Mouse (Mus musculus): ENCODE results near the gene Gpr157.
"Not testable (repeated sequence)": the region's sequence is repeated elsewhere in the genome, so short reads cannot be mapped to it uniquely, and the experiment has no call there.

Gpr157 gene

DNA sequence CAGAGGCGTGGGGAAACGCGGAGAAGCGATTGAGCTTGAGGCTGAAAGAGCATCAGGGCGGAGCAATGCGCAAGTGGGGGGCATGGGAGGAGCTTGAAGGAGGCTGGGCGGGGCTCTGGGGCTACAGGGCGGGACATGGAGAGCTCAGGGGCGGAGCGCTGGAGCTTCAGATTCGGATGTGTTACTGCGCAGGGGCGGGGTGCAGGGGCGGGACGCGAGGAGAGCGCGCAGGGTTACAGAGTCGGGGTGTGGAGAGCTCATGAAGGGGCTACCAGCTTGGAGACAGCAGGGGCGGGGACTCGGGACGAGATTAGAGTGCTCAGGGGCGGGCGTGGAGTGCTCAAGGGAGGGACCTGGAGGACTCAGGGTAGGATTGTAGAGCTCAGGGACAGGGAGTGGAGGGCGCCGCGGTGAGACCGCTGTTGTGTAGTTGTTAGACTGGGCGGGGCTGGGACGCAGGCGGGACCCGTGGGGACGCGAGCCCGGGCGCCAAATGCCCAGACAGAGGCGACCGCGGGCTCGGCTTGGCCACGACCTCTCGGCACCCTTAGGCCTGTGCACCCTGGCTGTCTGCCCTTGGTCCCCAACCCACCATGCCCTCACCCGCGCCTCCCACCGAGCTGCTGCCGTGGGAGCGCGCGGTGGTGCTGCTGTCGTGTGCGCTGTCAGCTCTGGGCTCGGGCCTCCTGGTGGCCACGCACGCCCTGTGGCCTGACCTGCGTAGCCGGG, at the start of gene Gpr157:
Gpr157 (plus strand) TSS at position 205 of the 729 bp plus-strand sequence.
- peak; percentile 91 for DNase-seq

DNA sequence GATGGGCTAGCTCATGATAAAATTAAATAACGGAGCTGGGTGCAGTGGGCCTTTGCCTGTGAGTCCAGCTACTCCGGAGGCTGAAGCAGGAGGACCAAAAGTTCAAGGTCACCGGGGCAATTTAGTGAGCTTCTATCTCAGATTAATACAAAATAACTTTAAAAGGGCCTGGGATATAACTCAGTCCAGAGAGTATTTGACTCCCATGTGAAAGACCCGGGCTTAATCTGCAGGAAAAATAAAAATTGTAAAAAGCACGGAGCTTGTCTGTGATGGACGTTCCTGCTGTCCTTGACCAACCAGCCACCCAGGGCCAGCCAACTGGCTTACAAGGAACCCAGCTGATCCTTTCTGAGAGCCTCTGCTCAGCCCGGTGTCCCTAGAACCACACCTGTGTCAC, 48.6 kb upstream of the Gpr157 start:
- no peak for DNase-seq

DNA sequence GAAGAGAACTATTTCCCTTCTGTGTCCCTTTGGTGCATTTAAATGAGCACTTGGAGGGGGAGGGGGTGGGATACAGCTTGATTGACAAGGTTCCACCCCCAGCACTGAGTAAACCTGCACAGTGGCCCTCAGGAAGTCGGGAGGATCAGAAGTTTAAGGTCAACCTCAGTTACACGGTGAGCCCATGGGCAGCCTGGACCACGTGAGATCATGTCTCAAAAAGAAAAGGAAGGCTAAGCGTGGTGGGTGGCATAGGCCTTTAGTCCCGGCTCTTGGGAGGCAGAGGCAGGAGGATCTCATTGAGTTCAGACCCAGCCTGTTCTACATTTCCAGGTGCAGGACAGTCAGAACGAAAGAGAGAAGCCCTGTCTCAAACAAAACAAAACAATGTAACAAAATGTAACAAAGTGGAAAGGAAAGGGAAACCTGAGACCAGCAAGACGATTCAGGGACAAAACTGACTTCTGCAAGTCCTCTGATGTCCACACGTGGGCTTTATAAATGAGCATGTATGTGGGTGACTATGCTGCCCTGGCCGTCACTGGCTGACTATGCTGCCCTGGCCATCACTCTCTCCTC, 47.1 kb upstream of the Gpr157 start:
- no peak for DNase-seq

DNA sequence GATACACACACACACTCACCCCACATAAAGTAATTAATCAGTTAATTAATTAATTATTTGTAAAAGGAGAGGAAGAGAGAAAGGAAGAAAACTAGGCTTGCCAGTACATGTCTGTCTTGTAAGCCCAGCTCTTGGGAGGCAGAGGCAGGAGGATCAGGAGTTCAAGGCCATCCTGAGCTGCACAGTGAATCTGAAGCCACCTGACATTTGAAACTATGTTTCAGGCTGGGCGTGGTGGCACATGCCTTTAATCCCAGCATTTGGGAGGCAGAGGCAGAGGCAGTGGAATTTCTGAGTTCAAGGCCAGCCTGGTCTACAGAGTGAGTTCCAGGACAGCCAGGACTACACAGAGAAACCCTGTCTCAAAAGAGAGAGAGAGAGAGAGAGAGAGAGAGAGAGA, 46.3 kb upstream of the Gpr157 start:
- not testable (repeated sequence) for DNase-seq

DNA sequence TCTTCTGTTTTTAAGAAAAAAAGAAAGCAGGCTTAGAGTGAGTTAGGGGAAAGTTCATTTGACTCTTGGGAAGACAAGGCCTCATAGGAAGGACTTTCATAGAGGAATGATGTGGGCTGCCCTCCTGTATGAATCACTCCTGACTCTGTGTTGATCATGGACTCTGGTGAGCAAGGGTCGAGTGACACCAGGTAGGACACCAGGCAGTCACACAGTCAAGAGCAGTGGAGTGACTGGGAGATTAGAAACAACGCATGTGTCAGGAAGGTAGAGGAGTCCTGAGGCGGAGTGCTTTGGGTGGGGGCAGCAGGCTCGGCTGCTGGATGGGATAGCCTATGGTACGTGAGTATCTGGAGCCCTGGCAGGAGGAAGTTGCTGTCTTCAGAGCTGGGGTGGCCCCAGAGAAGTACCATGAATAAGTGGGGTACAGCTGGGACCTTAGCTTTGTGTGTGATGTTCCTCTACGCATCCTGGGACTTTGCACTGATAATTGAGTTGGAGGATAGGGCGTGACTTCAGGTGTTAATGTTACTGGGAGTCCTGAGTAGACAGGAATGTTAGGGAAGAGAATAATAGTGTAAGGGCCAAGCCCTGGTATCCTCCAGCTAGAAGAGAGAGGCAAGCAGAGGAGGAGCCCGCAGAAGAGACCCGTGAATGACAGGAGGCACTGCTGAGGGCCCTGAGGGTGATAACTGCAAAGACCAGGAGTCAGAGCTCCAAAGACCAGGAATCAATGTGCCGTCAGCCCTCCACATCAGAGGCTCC, 45.6 kb upstream of the Gpr157 start:
- no peak for DNase-seq

DNA sequence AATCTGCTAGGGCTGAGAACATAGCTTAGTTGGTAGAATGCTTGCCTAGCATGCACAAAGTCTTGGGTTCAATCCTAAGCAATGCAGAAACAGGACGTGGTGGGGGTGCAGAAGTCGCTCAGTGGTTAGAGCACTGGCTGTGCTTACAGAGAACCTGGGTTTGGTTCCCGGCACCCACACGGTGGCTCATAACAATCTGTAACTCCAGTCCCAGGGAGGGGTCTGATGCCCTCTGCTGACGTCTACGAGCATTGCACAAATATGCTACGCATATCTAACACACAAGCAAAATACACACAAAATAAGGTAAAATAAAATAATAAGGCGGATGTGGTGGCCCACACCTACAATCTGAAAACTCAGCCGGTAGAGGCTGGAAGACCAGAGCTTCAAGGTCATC, 43.6 kb upstream of the Gpr157 start:
- DNase-seq, result no peak

DNA sequence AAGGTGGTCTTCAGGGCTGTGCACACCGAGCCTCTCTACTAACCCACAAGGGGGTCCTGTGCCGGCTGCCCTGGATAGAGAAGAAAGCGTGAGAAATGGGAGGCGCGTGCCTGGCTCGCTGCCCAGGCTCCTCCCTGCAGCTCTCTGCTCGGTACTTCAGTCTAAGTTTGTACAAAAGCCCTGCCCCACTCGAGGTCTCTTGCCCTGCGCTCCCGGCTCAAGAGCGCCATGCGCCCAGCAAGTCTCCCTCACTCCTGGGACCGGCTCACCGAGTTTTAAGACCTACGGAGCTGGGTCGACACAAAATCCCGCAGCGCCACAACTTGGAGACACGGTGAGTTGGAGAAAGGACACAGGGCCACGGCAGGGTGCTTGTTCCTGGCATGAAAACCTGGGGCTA, 39.1 kb upstream of the Gpr157 start:
- DNase-seq, result no peak

DNA sequence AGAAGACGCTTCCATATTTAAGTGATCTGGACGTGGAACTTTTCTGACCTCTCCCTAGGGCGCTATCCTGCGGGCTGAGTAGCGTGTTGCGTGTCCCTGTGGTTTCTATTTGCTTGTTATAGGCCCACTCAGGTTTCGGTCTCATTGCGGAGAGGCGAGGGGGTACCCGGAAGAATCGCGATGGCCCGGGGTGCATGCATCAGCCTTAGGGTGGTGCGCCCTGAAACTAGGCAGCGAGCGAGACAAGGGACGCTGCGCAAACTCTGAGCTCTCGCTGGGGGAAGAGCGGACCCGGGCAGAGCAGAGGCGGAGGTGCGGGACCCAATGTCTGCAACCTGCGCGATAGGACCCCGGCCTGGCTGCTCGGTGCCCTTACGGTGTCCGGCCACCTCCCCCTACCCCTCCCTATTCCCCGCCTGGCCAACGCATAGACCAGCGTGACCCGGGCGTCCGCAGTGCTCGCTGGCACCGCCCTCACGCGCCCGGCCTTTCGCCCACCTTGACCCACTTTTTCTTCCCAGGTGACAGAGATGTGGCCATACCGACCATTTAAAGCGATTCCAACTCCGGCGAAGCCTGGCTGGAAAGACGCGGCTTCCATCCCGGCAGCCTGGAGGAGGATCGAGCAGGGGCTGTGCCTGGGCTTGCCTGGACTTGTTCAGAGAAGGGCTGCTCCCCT, 38.5 kb upstream of the Gpr157 start:
- DNase-seq, result no peak

DNA sequence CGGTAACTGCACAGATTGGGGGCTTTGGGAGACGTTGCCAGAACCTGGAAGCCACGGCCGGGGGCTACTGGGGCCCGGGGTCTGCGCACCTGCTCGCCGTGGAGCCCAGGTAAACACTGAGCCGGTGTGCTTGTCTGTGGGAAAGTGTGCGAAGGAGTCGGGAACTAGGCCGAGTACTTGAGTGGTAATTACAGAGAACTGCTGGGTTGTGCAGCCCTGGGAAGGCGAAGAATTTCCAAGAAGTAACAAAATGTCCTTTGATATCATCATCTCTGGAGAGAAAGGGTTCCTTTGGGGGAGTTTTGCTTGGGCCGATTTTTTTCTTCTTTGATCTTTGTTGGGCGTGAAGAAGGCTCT, 38.0 kb upstream of the Gpr157 start:
- DNase-seq, result no peak

DNA sequence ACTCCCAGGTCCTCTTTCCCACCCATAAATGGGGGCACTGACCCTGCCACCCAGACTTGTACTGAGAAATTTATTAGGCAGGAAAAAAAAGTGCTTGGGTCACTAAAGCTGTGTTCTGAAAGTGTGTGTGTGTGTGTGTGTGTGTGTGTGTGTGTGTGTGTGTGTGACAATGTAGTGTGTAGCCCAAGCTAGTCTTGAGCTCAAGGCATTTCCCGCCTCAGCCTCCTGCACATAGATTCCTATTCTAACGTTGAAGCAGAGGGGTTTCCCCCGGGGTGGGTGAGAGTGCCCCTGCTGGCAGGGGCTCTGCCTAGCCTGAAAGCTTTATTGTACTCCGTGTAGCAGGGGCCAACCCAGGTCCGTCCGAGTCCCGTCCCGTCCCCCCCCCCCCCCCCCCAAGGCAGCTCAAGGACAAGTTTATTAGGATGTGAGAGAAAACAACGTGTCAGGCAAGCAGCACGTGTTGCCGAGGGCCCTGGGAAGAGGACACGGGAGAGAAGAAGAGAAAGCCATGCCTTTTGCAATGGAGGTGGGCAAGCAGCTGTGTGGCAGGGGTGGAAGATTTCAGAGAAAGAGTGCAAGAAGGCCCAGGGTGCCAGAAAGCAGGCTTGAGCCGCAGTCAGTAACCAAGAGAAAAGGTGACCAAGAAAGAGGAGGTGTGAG, 37.5 kb upstream of the Gpr157 start:
- no peak for DNase-seq

DNA sequence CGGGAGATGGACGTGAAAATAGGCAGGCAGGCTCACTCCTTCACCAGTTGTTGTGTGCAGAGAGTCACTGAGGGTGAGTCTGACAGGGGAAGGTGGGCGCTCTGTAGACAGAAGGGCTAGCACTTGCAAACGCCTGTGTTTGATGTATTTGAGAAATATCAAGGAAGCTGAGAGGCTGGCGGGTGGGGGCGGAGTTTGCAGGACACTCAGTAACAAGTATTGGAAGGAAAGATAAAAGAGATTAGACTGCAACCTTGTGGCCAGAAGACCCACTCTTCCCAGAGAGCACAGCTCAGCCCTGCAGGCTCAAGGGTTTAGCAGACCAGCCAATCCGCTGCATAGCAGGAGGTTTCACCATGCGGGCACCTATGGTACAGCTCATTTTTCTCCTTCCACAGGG, 35.7 kb upstream of the Gpr157 start:
- no peak for DNase-seq

DNA sequence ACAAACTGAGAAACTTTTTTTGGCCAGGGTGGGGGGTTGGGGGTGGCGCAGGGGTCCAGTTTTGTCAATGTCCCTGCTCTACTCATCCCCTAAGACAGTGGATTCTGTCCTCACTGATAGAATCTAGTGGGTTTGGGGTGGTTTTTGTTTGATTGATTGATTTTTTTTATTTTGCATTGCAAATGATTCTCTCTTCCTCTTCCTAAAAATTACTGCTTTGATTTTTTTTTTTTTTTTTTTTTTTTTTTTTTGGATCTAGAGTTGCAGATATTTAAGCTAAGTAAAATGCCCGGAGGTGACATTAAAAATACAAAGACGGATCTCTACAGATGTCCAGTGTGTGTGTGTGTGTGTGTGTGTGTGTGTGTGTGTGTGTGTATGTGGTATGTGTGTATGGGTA, 34.8 kb upstream of the Gpr157 start:
- DNase-seq, result no peak

DNA sequence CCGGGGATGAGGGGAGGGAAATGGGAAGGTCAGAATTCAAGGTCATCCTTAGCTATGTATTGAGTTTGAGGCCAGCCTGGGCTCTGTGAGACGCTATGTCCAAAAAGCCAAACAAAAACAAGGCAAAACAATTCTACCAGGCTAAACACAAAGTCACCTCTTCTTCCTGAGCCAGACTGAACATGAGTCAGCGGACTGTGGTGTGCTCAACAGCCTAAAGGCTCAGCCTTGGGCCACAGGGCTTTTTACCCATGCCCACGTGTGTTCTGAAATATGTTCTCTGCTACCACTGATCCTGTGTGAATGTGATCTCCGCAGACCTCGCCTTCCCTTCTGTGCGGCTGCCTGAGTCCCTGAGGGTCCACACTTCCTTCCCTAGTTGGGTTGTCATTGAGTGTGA, 31.0 kb upstream of the Gpr157 start:
- no peak for DNase-seq

DNA sequence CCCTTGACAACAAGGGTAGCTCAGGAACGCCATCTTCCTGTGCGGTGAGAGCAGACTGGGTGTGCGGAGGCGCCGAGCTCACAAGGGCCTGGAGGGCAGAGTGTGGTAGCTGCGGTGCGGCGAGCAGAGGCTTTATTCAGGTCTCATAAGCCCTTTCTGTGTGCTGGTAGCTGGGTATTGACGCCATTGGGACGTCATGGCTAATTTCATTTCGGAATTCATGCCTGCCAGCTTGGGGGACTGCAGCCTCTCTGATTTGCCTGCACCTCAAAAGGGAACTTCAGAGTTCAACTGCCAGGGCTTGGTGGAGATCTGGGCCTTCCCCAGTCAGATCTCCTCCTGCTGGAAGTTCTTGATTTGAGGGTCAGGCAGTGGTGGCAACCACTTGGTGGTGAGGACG, 29.4 kb upstream of the Gpr157 start:
- DNase-seq, result no peak

DNA sequence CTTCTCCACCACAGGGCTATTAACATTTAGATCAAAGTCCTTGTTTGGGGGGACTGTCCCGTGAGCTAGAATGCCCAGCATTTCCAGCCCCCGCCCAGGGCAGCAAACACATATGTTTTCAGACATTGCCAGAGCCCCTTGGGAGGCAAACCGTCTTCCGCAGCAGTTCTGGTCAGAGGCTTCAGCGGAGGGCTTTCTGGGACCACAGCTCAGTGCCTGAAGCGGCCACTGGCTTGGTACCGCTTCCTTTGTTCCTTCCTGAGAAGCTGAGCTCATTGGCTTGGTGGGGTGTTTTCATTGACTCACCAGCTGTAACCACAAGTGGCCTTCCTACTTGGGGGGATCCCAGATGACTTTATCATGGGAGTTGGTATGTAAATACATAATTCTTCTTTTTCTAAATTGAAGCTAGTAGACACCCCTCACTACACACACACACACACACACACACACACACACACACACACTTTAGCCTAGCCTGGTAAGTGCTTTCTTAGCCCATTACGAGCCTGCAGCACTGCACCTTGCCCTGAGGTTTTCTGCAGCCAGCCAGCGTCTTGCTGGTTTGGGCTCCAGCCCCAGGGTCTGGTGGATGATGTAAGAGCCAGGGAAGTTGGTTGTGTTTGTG, 27.2 kb upstream of the Gpr157 start:
- no peak for DNase-seq

DNA sequence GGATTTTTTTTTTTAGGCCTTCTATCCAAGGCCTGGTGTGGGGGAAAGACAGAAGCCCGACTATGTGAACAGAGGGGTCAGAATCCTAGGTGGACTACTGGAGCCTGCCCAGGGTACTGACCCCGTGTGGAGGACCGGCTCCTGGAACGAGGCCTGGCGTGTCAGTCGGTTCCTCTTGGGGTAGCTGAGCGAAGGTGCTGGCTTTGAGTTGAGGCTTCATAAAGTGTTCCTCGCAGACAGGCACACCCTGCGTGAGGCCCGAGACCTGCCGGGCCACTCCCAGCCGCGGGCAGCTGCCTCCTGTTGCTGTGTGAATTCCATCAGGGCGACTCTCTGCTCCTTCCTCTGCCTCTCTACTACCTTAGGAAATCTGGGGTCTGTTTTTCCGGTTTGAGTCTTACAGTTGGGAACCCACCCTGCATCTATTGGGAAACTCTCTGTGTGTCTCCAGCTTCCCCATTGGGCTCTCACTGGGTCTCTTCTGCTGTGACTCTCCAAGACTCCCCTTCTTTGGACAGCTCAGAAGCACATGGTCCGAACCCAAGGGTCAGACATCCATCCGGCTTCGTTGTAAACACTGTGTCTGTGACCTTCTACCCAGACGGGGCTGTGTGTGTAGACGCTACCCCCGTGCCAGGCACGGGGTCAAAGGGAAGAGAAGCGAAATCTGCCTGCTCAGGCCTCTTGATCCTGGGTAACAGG, 26.5 kb upstream of the Gpr157 start:
- no peak for DNase-seq

DNA sequence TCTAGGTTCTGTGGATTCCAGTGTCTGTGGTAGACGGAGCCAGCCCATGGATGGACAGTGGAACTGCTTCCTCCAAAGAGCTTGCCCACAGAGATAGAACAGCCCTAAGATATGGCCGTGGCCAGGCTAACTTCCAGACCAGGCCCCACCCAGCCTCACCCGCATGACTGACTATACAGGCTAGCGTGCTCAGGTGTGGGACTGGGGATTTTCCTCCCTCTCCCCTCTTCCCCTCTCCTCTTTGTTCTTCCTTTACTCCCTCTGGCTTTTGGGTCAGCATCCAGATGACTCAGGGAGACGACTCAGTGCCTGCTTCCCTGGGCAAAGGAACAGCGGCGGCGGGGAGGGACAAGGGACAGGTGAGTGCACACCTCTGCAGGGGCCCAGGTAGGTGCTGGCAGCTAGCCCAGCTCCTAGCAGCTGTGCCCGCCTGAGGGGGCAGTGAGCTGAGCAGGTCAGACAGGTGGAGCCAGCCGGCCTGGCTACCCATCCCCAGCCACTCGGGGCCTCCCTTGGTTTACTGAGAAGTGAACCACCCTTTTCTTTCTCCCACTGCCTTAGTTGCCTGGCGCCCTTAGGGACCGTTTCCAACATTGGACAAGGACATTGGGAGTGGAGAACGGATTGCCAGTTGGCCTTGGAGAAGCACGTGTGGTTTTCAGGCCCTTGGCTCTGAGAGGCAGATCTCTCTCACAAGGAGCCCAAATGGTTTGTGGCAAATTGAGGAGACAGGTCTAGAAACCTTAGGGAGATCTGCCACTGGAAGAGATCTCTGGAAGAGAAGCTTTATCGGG, 25.5 kb upstream of the Gpr157 start:
- DNase-seq, result no peak

DNA sequence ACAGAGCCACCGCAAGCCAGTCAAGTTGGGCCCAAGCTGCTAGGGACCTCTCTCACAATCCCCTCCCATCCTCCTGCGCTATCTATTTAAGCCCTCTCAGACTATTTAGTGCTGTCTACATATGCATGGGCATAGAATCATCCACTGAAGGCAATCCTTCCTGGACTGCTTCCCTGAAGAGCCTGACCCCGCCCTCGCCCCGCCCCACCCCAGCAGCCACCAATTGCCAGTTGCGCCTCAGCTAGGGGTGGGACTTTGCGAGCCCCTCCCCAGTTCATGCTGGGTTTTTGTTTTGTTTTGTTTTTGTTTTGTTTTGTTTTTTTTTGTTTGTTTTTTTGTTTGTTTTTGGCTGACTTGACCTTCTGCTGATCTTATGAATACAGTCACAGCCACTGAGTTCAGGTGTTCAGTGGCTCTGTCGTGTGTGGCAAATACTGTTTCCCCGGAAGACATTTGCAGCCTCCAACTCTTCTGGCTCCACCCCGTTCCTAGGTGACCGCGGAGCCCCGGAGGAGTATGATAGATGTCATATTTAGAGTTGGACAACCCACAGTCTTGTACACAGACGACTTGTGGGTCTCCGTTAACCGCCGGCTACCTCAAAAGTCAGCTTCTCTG, 20.4 kb upstream of the Gpr157 start:
- no peak for DNase-seq

DNA sequence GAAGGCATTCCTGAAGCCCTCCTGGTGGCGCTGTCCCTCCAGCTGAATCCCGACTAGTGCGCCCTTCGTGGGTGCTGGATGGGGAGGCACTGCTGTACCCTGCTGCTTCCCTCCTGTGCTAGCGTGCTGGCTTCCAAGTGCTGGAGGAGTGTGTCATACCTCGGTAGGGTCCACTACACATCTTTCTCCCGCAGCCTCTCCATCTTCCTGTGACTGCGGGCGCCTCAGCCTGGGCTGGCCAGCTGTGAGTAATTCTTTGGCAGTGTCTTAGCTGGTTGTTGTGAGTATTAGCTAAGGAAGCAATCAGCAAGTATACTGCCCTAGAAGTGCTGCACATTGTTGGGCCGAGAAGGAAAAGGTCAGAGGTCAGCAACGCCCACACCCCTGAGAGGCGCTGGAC, 18.9 kb upstream of the Gpr157 start:
- no peak for DNase-seq

DNA sequence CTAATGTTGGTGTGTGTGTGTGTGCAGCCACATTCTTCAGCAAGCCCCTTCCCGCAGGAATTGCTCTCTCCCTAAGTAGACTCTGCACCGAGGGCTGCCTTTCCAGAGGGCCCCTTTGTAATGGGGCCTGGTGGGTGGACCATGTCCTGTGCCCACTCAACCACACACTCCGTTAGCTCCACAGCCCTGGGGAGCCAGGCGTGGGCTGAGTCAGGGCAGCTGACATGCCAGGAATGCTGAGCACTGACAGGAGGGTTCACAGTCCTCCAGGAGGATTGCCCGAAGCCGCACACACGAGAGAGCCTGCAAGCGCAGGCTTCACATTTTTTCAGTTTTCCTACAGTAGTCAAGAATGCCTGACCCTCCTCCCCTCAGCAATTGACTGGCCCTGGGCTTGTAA, 17.0 kb upstream of the Gpr157 start:
- no peak for DNase-seq

Measured in cerebellum, adult 11-12 months (tissue).